Mouse (Mus musculus): ENCODE measurements around the gene Ppa2.

Ppa2 gene

DNA sequence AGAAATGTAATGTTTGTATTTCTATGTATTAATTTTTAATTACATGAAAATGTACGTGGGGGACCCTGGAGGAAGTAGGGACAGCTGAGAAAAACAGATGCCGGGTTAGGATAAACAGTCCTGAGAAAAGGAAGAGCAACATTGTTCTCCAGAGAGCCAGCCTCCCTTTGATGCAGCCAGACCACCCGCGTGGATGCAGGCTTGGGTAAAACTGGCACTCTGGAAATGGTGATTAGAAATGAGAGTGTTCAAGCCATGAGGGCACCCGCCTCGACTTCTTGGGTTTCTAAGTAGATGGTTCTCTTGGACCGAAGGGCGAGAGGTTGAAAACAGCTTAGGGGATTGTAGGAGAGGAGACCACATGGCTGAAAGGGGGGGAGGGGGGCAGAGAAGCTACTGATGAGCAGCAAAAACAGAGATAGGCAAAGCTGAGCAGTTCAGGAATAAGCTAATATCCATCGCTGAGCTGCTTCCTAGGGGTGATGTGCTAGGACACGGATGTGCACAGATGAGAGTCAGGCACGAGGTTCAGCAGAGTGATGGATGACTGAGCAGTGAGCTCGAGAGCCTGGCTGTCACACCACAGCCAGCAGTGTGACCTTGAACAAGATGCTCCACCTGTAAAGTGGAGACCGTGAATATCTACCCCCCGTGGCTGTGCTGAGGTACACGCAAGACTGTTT lies 21.4 kb downstream of the Ppa2 start:
- DNase-seq (ENCODE audit: low read depth, low spot score) = no peak

DNA sequence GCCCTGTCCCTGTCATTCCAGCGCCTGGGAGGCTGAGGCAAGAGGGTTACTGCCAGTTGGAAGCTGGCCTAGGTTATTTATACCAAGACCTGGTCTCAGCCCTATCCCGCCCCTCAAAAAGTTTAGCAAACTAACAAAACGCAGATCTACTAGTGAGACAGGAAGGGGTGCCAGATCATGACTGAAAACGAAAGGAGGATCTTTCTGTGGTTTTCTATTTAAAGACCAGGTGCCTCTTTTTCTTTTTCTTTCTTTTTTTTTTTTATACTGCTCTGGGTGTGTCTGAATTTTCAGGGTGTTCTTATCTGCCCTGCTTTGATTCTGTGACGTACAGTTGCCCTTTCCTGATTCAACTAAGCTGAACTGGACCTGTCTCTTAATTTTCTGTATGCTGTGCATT lies 22.4 kb downstream of the Ppa2 start:
- no peak for DNase-seq (ENCODE audit: low read depth, low spot score)

DNA sequence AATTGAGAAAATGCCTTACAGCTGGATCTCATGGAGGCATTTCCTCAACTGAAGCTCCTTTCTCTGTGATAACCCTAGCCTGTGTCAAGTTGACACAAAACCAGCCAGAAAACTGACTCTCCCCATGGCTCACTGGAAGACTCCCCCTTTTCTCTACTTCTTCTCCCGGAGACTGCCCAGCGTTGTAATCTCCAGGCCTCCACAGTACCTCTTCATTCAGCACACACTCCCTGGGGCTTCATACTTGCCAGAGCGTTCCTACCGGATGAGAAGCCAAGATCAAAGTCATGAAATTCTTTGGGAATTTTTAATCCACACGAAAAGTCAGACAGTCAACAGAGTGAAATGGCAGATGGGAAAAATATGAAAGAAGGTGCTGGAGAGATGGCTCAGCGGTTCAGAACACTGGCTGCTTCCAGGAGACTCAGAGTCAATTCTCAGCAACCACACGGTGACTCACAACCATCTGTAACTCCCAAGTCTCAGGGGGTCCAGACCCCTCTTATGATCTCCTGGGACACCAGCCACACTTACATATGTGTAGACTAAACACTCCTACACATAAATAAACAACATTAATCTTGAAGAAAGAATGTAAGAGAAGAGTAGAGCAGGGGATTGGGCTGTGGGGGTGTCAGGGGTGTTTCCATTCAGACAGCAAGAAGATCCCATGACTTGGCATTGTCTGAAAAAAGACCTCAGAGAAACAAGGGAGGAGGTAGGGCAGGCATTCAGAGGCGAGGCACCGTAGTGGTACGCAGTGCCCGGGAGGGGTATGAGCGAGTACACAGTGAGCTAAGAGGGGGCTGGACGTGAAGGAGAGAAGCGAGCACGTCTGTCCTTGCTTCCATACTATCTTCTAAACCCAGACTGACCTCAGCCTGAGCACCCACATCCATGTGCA lies 23.6 kb downstream of the Ppa2 start:
- DNase-seq (ENCODE audit: low read depth, low spot score) = no peak

DNA sequence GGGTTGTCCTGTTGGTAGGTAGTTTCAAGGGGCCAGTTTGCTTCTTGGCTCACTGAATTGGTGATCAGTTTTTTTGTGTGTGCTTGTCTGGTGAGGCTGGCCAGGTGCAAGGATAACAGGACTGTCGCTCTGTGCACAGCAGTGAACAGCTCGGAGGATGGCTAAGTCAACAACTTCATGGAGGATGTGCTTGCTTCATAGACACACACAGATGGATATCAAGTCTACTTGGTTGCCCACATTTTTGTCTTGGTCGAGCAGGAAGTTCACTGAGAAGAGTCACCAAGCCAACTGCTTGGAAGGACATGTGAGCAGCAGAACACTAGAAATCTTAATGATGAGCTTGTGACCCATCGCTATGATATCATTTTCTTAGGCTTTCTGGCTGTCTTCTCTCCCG lies 24.8 kb downstream of the Ppa2 start:
- no peak for DNase-seq (ENCODE audit: low read depth, low spot score)

DNA sequence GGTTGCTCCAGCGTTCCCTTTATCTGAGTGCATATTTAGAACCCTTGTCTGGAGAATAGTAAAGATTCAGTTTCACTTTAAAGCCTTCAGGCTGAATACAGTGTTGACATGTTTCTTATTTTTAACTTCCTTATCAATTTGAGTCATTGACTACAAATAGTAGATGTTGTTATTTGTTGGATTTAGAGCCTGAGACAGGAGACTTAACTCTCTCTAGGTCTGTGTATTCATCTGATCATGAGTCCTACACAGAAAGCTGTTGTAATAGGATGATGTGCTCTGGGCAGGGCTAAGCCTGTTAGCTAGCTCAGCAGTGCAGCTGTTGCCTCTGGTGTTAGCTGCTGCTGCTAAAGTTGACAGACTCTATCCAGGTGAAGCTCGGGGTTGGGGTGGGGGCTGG lies 25.3 kb downstream of the Ppa2 start:
- DNase-seq (ENCODE audit: low read depth, low spot score) = no peak

DNA sequence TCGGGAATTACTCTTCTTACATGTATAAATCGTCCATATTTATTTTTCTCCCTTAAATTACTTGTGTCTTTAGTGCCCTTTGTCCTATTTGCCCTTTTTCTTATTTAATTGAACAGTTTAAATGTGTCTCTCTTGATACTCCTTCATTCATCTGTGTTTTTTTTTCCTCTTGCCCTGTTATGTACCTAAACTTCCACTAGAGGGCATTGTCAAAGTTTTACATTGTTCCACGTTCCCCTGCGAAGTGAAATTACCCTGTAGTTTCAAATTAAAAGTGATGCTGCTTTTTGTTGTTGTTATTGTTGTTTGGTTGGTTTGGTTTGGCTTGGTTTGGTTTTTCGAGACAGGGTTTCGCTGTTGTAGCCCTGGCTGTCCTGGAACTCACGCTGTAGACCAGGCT lies 26.5 kb downstream of the Ppa2 start:
- peak; percentile 41 for DNase-seq (ENCODE audit: low read depth, low spot score)

DNA sequence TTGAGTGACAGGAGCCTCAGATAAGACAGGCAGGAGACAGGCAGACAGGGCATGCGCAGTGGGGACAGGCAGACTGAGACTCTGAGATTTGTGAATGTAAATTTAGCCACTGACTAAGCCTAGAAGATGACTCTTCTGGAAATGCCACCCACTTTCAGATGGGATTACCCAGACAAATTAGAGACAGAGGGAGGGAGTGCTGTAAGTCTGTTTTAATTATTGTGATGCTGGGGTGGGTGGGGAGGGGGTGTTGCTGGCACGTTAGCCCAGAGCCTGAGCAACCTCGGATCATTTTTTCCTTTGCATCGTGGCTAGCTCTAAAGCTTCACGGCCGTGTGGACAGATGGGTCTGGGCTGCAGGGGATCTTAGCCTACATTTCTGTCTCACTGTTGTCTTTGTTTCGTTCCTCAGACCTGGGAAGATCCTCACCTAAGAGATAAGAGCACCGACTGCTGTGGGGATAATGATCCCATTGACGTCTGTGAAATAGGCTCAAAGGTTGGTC lies 29.0 kb downstream of the Ppa2 start:
- no peak for DNase-seq (ENCODE audit: low read depth, low spot score)

DNA sequence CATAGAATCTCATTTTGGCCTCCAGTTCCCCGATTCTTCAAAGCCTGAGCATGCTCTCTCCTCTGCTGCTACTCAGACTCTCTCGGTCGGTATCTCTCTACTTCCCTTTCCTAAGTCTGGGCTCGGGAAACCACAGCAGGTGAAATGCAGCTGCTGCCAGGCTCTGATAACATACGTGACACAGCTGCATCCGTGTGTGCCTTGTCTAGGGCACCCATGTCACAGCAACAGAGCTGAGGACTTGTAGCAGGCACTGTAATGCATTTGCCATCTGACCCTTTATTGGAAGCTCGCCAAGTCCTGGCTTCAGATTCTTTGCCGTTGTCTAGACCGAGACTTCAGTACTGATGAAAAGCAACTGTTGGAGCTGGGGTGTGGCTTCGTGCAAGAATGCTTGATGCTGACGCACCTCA lies 29.5 kb downstream of the Ppa2 start:
- no peak for DNase-seq (ENCODE audit: low read depth, low spot score)

DNA sequence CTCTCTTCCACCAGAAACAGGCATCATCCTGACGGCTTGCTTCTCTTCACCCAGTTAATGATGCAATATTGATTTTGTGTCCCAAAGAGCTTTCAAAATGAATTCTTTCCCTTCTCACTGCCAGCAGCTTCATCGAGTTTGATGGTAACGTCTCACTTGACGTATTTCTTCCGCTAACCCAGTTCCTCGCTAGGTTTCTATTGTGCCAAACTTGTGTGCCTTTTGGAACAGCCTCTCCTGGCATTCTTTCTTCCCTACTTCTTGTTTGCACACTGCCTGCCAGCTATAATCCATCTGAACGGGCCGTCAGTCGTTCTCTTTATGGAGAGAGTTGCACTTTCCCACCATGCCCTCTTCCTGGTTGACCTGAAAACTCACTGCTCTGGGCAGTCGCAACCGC lies 31.2 kb downstream of the Ppa2 start:
- DNase-seq (ENCODE audit: low read depth, low spot score) = no peak

DNA sequence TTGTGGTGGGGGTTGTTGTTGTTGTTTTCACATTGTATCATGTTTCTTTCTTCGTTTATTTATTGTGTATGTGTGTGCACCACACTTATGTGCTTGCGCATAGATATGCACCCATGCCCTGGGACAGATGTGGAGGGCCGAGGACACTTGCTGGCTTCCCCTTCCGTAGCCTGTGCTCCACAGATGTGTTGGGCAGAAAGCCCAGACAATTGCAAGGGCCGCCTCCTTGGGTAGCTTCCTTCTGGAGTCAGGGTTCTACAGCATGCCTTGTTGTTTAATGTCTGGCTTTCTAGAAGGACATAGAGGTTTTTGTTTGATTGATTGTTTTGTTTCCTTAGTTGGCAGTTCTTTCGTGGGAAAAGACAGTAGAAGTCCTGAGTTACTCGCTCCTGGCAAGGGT lies 37.6 kb downstream of the Ppa2 start:
- peak; percentile 24 for DNase-seq (ENCODE audit: low read depth, low spot score)

DNA sequence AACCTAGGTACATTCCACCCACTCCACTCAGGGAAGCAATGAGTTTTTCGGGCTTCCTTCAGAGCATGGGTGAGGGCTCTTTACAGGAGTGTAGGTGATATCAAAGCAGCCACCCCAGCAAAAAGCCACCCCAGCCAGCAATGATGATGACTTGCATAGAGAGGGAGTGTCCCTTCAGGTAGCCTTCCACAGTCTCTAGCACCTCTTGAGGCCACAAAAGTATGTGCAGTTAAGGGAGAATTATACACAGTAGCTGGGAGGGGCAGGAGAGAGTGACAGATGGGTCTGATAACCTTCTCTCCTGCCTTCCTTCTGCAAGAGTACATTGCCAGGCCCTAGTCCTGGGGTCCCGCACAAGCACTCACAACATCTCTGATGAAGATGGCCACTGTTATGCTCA lies 38.9 kb downstream of the Ppa2 start:
- DNase-seq (ENCODE audit: low read depth, low spot score) = no peak

DNA sequence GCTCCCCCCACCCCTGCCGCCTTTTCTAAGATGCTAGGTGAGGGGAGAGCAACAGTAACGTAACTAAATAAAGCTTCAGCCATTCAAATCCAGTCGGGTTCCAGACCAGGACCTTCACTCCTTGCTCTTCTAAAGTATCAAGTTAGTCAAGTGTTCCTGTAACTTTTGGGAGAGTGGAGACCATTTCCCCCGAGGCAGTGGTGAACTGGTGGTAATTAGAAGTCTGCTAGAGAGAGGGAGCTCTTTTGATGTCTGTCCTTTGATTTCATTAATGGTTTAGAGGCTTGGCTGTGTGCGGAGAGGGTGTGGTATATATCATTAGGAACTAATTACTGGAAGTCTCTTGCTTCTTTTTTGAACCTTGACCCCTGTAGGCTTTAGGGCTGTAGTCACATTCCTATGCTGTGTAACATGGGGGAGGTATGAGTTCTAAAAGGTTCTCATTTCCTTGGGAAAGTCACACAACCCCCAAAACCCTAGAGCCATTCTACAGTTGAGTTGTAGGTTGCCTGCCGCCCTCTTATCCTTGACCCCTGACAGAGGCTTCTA lies 47.6 kb downstream of the Ppa2 start:
- DNase-seq (ENCODE audit: low read depth, low spot score) = no peak

DNA sequence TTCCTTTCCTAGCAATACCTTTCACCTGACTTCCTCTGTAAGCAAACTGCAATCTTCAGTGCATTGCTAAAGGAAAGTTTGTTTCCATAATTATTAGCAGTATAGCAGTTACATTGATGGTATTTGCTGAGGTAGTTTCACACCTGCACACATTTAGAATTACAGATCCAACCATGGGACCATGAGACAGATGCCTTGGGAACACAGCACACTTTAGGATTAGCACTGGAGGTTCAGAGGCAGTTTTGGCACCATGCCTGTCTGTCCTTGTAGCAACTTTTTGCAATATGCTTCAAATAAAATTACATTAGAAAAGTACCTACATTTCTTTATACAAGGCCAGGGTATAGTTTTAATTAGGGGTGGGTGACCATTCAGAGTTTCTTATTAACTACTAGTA lies 48.1 kb downstream of the Ppa2 start:
- no peak for DNase-seq (ENCODE audit: low read depth, low spot score)

DNA sequence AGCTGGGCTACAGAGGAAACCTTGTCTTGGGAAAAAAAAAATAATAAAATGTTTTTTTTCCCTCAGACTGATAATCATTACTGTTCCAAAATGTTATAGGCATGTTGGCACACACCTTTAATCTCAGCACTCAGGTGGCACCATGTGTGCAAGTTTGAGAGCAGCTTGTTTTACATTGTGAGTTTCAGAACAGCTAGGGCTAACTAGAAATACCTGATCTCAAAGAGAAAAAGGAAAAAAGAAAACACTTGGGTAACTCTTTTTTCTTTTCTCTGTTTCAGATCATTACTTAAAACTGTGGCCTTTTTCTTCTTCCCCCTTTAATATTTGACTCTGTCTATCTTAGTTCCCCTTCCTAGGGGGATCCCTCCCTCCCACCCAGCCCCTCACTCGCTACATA lies 51.5 kb downstream of the Ppa2 start:
- DNase-seq (ENCODE audit: low read depth, low spot score) = no peak

DNA sequence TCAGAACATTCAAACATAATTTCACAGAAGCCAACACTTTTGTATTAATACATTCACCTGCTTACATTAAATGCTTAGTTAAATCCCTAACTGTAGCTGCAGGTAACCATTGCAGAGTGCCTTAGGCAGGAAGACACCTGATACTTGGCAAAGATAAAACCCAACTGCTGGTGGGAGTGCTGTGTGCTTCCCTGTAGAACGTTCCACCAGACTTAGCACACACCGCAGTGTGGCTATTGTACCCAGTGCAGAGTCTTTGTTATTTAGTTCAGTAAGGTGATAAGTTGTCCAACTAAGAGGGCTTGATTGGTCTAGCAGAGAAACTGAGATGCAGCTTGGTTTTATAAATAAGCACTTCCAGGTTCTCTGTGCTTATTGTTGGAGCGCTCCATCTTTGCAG lies 54.2 kb downstream of the Ppa2 start:
- no peak for DNase-seq (ENCODE audit: low read depth, low spot score)

DNA sequence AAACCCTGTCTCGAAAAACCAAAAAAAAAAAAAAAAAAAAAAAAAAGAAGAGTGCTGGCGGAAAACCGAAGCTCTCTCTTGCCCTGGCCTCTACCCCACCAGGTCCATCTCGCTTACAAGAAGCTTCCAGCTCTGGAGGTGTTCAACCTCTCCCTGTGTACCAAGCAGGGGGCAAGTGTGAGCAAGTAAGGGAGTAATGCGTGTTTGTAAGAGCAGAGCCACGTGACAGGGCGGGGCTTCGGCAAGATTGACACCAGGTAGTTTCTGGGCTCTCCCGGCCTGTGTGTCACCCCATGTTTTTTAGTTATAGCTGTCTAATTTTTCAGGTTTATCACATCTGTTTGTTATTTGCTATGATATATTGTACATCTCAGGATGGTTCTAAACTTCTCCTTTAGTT lies 56.2 kb downstream of the Ppa2 start:
- DNase-seq (ENCODE audit: low read depth, low spot score) = no peak

DNA sequence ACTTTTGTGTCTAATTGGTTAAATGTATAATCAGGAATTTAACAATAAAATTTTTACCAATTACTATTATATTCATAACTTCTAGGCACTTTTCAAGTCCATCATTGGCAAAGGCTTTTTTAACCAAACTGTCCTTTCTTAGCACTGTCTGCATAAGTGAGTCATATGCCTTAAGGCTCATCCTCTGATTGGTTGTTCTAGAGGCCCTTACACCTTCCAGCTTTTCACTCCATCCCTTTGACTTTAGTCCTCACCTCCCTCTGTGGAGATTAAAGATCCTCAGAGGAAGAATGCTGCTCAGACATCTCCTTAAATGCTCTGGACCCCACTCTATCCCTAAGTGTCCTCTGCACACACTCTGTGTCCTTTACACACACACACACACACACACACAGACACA lies 68.3 kb downstream of the Ppa2 start:
- peak; percentile 6 for DNase-seq (ENCODE audit: low read depth, low spot score)

DNA sequence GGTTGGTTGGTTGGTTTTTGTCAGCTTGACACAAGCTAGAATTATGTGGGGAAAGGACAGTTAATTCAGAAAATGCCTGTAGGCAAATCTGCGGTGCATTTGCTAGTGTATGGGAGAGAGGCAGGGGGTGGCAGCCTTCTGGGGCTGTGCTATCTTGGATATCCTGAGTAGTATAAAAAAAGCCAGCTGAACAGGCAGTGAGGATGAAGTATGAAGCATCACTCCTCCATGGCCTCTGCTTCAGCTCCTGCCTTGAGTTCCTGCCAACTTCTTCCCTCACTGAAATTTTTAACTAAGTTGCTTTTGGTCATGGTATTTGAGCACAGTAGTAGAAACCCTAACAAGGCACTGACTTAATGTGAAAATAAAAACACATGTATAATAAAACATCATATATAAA lies 70.1 kb downstream of the Ppa2 start:
- no peak for DNase-seq (ENCODE audit: low read depth, low spot score)

DNA sequence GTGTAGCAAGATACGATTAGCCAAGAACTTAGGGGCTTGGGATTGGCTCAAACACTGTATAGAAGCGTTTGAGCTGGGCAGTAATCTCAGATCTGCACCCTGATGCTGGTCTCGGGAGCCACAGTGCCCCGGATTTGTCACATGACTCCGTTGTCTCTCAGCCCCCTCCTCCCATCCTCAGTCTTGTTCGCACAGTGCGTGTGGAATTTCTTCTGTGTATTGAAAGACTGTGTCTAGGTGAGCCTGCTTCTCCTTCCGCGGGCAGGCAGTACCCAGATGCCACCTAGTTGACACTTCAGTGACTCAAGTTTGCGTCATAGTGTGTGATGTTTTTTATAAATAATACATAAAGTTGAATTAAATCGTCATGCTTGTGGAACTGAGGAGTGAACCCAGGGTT lies 71.6 kb downstream of the Ppa2 start:
- DNase-seq (ENCODE audit: low read depth, low spot score) = no peak

DNA sequence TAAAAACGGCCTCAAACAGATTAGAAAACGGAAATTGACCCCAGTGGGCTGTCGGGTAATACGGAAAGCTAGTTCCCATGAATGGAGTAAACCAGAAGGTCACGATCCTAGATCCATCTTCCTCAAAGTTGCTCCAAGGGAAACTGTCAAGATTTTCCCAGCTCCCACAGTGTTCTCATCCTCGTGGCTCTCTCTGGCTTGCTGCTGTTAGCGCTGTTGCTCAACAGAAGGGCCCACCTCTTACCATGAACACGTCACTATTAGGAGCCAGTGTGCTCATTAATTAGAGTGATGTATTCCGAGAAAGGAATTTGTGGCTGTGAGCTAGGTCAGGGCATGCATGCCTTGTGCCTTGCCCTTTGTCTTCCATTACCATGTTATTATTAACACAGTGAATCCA lies 72.2 kb downstream of the Ppa2 start:
- DNase-seq (ENCODE audit: low read depth, low spot score) = no peak

DNA sequence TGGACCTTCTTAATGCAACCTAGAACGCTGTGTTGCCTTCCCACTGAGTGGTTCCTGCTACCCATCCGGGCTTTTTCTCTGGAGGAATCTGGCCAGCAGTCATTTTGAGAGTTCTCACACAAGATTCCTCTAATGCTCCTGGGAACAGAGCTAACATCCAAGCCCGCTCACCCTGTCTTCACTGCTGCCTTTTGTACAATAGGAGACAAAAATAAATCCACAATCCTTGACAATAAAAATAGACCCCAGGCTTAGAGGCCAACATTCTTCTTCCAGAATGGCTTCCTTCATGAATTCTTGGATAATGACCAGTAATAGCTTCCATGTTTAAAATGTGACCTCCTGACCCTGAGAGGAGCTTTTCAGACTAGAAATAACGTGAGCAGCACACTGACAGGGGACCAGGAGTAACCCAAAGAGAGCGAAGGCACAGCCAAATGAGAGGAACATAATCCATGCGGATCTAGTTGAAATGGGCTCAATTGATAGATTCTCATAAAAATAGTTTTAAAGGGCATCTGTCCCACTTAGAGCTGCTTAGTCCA lies 74.3 kb downstream of the Ppa2 start:
- no peak for DNase-seq (ENCODE audit: low read depth, low spot score)

DNA sequence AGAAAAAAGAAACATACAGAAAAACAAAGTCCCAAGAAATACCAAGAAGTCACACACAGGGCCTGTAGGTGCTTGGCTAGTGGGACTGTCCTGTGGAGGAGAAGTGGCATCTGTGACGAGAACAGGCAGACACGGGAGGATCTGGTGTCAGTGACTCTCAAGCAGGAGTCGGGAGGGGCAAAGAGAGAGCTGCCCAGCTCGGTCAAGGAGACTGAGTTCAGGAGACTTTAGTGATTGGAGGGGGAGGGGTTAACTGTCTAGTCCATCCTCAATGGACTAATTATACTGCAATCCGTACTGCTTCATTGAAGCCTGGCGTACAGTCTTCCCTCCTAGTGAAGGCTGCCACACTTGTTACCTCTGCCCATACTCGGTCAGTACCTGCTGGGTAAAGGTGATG lies 77.4 kb downstream of the Ppa2 start:
- DNase-seq (ENCODE audit: low read depth, low spot score) = no peak

Data from 3T3-L1 (cell line).